Mouse (Mus musculus): ENCODE measurements around the gene Chd1. TPM values are rescaled to one million over a fixed set of nuclear protein-coding genes. Genes with fewer than 3 reads are reported as not detected.

Gene Chd1
- polyA plus RNA-seq, 1 experiment from 2014 or later = 48.3 TPM

- no peak for ATAC-seq (ENCODE audit: low FRiP score)
- peaks cover 53% of the 10 kb centered on the region for H3K36me3 ChIP-seq (replicated peaks)
- H3K9ac ChIP-seq = no peak overlapping the region
- WGBS = 78% methylated on average over 8 of the region's 8 CpGs
- no peak overlapping the region for H3K4me3 ChIP-seq (replicated peaks)
- H3K4me2 ChIP-seq = no peak overlapping the region
- no peaks in the 10 kb centered on the region for H3K27me3 ChIP-seq
- H3K27ac ChIP-seq = no peak overlapping the region
- peaks cover 42% of the 10 kb centered on the region for H3K4me1 ChIP-seq
- no peaks in the 10 kb centered on the region for H3K9me3 ChIP-seq
Measured at GRCm38 (mm10) chr17:15818372-15818771, 113.6 kb downstream of the Chd1 start.

- Histone ChIP-seq H3K4me2 (no peak overlapping the region), H3K4me3 (replicated peaks) (no peak overlapping the region), H3K9ac (no peak overlapping the region), H3K36me3 (replicated peaks) (peaks cover 48% of the 10 kb centered on the region), H3K4me1 (peaks cover 46% of the 10 kb centered on the region), H3K27ac (no peak overlapping the region), H3K9me3 (no peaks in the 10 kb centered on the region), H3K27me3 (no peaks in the 10 kb centered on the region)
- no peak for ATAC-seq (ENCODE audit: low FRiP score)
- 78% methylated on average over 6 of the region's 6 CpGs for WGBS
Measured at GRCm38 (mm10) chr17:15820146-15820545, 115.4 kb downstream of the Chd1 start.

- Histone ChIP-seq H3K4me2 (0 out of 2 replicates have a peak overlapping the region, but pooled peaks have one; percentile 6), H3K36me3 (replicated peaks) (peaks cover 42% of the 10 kb centered on the region), H3K9ac (no peak overlapping the region), H3K4me1 (peaks cover 41% of the 10 kb centered on the region), H3K9me3 (no peaks in the 10 kb centered on the region), H3K27me3 (no peaks in the 10 kb centered on the region), H3K27ac (no peak overlapping the region), H3K4me3 (replicated peaks) (no peak overlapping the region)
- no peak for ATAC-seq (ENCODE audit: low FRiP score)
- 82% methylated on average over 10 of the region's 10 CpGs for WGBS
Measured at GRCm38 (mm10) chr17:15820761-15821160, 116.0 kb downstream of the Chd1 start.

- Histone ChIP-seq H3K9me3 (no peaks in the 10 kb centered on the region), H3K4me2 (no peak overlapping the region), H3K4me3 (replicated peaks) (no peak overlapping the region), H3K9ac (no peak overlapping the region), H3K4me1 (peaks cover 41% of the 10 kb centered on the region), H3K27me3 (no peaks in the 10 kb centered on the region), H3K36me3 (replicated peaks) (peaks cover 38% of the 10 kb centered on the region), H3K27ac (no peak overlapping the region)
- 89% methylated on average over 4 of the region's 4 CpGs for WGBS
- no peak for ATAC-seq (ENCODE audit: low FRiP score)
Measured at GRCm38 (mm10) chr17:15821706-15822105, 116.9 kb downstream of the Chd1 start.

Other genes with a start within 250 kb of the Chd1 start
- gene Psmb1, start 205.2 kb upstream of the Chd1 start, polyA plus RNA-seq (2016; fragmentation: Nextera tagmentation; extraction: Ambion mirVana) = 236 and 238 TPM in 2 replicates
- gene Tbp, start 205.1 kb upstream of the Chd1 start, polyA plus RNA-seq (2016; fragmentation: Nextera tagmentation; extraction: Ambion mirVana) = 69.8 and 70.5 TPM in 2 replicates
- gene Pdcd2, start 177.7 kb upstream of the Chd1 start, polyA plus RNA-seq (2016; fragmentation: Nextera tagmentation; extraction: Ambion mirVana) = 54.9 and 65.1 TPM in 2 replicates
- 3.0 and 3.2 TPM in 2 replicates for gene Prdm9, start 140.6 kb upstream of the Chd1 start, polyA plus RNA-seq (2016; fragmentation: Nextera tagmentation; extraction: Ambion mirVana)
- gene Rgmb, start 126.1 kb downstream of the Chd1 start, polyA plus RNA-seq (2016; fragmentation: Nextera tagmentation; extraction: Ambion mirVana) = 65.1 and 70.8 TPM in 2 replicates

Data from forebrain, embryonic 12.5 days (tissue).